Mouse (Mus musculus): ENCODE data around the gene 4930550C14Rik. TPM values are rescaled to one million over a fixed set of nuclear protein-coding genes. Genes with fewer than 3 reads are reported as not detected.

Gene 4930550C14Rik
- polyA plus RNA-seq (2017; shearing (Covaris generic)), result under 1 TPM; 0.14 to 0.93 TPM

GRCm38 (mm10) chr9:53402291-53402711, at the start of gene 4930550C14Rik:
4930550C14Rik (plus strand) TSS chr9:53402325.

DNA sequence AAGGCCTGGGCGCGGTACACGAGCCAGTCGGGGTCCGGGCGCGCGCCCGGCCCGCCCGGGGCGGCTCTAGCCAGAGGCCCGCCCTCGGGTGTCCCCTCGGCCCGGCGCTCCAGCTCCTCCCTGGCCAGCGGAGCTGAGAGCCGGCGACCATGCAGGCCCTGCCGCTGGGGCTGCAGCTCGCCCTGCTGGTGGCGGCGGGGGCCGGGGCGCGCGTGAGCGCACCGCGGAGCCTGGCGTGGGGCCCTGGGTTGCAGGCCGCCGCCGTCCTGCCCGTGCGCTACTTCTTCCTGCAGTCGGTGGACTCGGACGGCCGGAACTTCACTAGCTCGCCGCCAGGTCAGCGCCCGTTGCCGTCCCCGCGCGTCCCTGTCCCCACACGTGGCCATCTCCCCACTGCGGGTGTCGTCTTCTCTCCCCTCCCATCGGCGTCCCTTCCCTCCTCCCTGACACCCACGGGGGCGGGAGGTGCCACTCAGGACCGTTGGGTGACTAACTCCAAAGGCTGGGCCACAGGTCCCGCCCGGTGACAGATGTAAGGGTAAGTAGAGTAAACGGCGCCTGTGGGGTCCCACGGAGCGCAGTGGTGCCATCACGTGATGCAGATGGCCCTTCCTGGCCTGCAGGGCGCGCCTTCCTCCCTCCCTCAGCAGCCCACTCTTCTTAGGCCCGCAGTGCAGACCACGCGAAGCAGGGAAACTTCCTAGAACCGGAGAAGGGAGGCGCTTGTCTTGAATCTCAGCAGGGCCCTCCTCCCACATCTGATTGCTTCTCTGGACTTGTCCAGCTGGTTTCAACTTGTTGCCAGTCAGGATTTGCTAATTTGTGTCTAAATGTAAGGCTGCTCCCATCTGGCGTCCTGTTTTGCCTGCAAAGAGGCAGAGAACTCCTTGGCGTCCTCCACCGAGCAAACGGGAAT, 17.9 kb upstream of the 4930550C14Rik start, which contains the start of gene Kdelc2:
Gene Kdelc2, plus strand, starts transcription at position 75 of the 916 bp plus-strand sequence.

Other genes starting within 250 kb of the 4930550C14Rik start
- gene Ddx10, start 154.3 kb upstream of the 4930550C14Rik start, polyA plus RNA-seq (2017; shearing (Covaris generic)), result 10 to 100 TPM; 42.6 to 67.2 TPM
- gene Exph5, start 100.7 kb upstream of the 4930550C14Rik start, polyA plus RNA-seq (2017; shearing (Covaris generic)), result 1 to 10 TPM; 1.3 to 5.4 TPM
- gene Kdelc2, start 18.3 kb upstream of the 4930550C14Rik start, polyA plus RNA-seq (2017; shearing (Covaris generic)), result 1 to 10 TPM; 4.3 to 9.5 TPM
- gene Atm, start 134.4 kb downstream of the 4930550C14Rik start, polyA plus RNA-seq (2017; shearing (Covaris generic)), result 10 to 100 TPM; 23.5 to 29.1 TPM
- 10 to 100 TPM; 13.3 to 17.4 TPM for gene Npat, start 134.7 kb downstream of the 4930550C14Rik start, polyA plus RNA-seq (2017; shearing (Covaris generic))
- 10 to 100 TPM; 58.9 to 82.7 TPM for gene Acat1, start 208.1 kb downstream of the 4930550C14Rik start, polyA plus RNA-seq (2017; shearing (Covaris generic))